7 mouse cellular contexts compared by ENCODE assay signal in the genomic region with DNA sequence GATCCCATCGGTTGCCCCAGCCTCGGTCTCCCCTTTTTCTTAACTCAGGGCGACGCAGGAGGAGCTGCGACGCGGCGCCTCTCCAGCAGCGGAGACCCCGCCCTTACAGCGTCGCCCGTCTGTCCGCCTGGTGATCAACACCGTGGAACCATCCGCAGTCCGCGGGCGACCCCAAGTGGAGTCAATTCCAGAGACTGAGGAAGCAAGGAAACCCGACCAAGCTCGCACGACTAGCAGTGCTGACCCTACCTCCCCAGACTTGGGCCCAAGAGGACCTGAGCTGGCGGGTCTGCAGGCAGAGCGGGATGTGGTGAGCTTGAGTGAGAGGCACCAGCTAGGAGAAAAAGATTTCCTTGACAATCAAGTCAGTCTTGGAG. TPM values are rescaled to one million over a fixed set of nuclear protein-coding genes. Genes with fewer than 3 reads are reported as not detected.
DNase-seq lines count a peak whose midpoint lies in the region; ATAC-seq lines count a peak whose summit lies in the region.

No protein-coding gene starts in this region.

- WGBS in intestine, embryonic 16.5 days: 3% methylated on average over 24 of the region's 24 CpGs

- H3K4me2 ChIP-seq in intestine, embryonic 16.5 days (ENCODE audit: low read depth, low read length): peak overlapping the region; percentile 89

- ATAC-seq in granulocyte monocyte progenitor cell, adult 5-6 weeks (replicated peaks; ENCODE audit: poor library complexity, severe bottlenecking): peak; percentile 55
- ATAC-seq in intestine, embryonic 16.5 days: peak; percentile 87
- ATAC-seq in megakaryocyte progenitor cell, adult 5-6 weeks (replicated peaks; ENCODE audit: poor library complexity): peak; percentile 75

- H3K4me3 ChIP-seq in intestine, embryonic 16.5 days (ENCODE audit: low read length): peak overlapping the region; percentile 52

- H3K27ac ChIP-seq in intestine, embryonic 16.5 days (ENCODE audit: low read length): no peak overlapping the region

- intact Hi-C loops in left cerebral cortex, postnatal 14 days (cut with DNase I): loop anchor here (5.0 to 10.0 kb wide), 3 partner anchors 39 to 806 kb away; a partner anchor contains a TSS

- peaks cover 14% of the 10 kb centered on the region for H3K27me3 ChIP-seq in intestine, embryonic 16.5 days (replicated peaks; ENCODE audit: control insufficient read depth, insufficient read depth, low read length)

- no peaks in the 10 kb centered on the region for H3K36me3 ChIP-seq in intestine, embryonic 16.5 days (ENCODE audit: control insufficient read depth, insufficient read depth, low read length)

- peak; percentile 84 for DNase-seq in adrenal gland, postnatal 25 days
- peak; percentile 78 for DNase-seq in embryo, embryonic 9.5 days (ENCODE audit: extremely low spot score)
- peak; percentile 87 to 92 for DNase-seq in left cerebral cortex, postnatal 14 days (ENCODE audit: low spot score in 2 of 2)
- DNase-seq in right cerebral cortex, postnatal 14 days: peak; percentile 93

- peak overlapping the region; percentile 62 for H3K9ac ChIP-seq in intestine, embryonic 16.5 days (ENCODE audit: low read depth, low read length)

- H3K4me1 ChIP-seq in intestine, embryonic 16.5 days (ENCODE audit: control insufficient read depth, insufficient read depth, low read length): peaks cover 10% of the 10 kb centered on the region; the same call in 1 of the 2 replicates

- no peaks in the 10 kb centered on the region for H3K9me3 ChIP-seq in intestine, embryonic 16.5 days (ENCODE audit: control insufficient read depth, low read length)

RNA-seq across cellular contexts. Expression of a gene that starts 10.7 kb away (rescaled TPM):
- 8.0 and 10.1 TPM in 2 replicates for total RNA-seq in adrenal gland, postnatal 25 days (2021)
- total RNA-seq in granulocyte monocyte progenitor cell, adult 5-6 weeks (2014; fragmentation: Nextera tagmentation): 5.0 and 7.7 TPM in 2 replicates
- 1.6 and 7.1 TPM in 2 replicates for total RNA-seq in granulocyte monocyte progenitor cell, adult 5-6 weeks (2017)
- polyA plus RNA-seq in intestine, embryonic 16.5 days (2015; fragmentation: Nextera tagmentation; extraction: Ambion mirVana): 4.0 and 4.1 TPM in 2 replicates
- total RNA-seq in left cerebral cortex, postnatal 14 days (2021): 1 to 10 TPM; 3.3 to 5.1 TPM
- 2.0 and 2.8 TPM in 2 replicates for total RNA-seq in megakaryocyte progenitor cell, adult 5-6 weeks (2015)
- 1.6 and 5.1 TPM in 2 replicates for total RNA-seq in megakaryocyte progenitor cell, adult 5-6 weeks (2017)

RNA-seq across cellular contexts. Expression of a gene that starts 25.7 kb away (rescaled TPM):
- 17.3 and 19.0 TPM in 2 replicates for total RNA-seq in adrenal gland, postnatal 25 days (2021)
- 9.1 and 12.1 TPM in 2 replicates for total RNA-seq in granulocyte monocyte progenitor cell, adult 5-6 weeks (2014; fragmentation: Nextera tagmentation)
- 11.9 and 21.9 TPM in 2 replicates for total RNA-seq in granulocyte monocyte progenitor cell, adult 5-6 weeks (2017)
- polyA plus RNA-seq in intestine, embryonic 16.5 days (2015; fragmentation: Nextera tagmentation; extraction: Ambion mirVana): 27.3 and 28.7 TPM in 2 replicates
- total RNA-seq in left cerebral cortex, postnatal 14 days (2021): 10 to 100 TPM; 27.1 to 29.4 TPM
- total RNA-seq in megakaryocyte progenitor cell, adult 5-6 weeks (2015): 3.3 and 4.7 TPM in 2 replicates
- total RNA-seq in megakaryocyte progenitor cell, adult 5-6 weeks (2017): 16.1 and 32.6 TPM in 2 replicates

RNA-seq across cellular contexts. Expression of a gene that starts 30.3 kb away (rescaled TPM):
- 94.4 and 98.3 TPM in 2 replicates for total RNA-seq in adrenal gland, postnatal 25 days (2021)
- total RNA-seq in granulocyte monocyte progenitor cell, adult 5-6 weeks (2014; fragmentation: Nextera tagmentation): 92.2 and 131 TPM in 2 replicates
- total RNA-seq in granulocyte monocyte progenitor cell, adult 5-6 weeks (2017): 99.6 and 109 TPM in 2 replicates
- polyA plus RNA-seq in intestine, embryonic 16.5 days (2015; fragmentation: Nextera tagmentation; extraction: Ambion mirVana): 17.0 and 17.3 TPM in 2 replicates
- total RNA-seq in left cerebral cortex, postnatal 14 days (2021): 100 to 1,000 TPM; 117 to 128 TPM
- total RNA-seq in megakaryocyte progenitor cell, adult 5-6 weeks (2015): 85.6 and 97.7 TPM in 2 replicates
- total RNA-seq in megakaryocyte progenitor cell, adult 5-6 weeks (2017): 106 and 112 TPM in 2 replicates

RNA-seq across cellular contexts. Expression of a gene that starts 45.0 kb away (rescaled TPM):
- 0.94 and 2.2 TPM in 2 replicates for total RNA-seq in adrenal gland, postnatal 25 days (2021)
- total RNA-seq in granulocyte monocyte progenitor cell, adult 5-6 weeks (2014; fragmentation: Nextera tagmentation): 7.3 and 16.1 TPM in 2 replicates
- total RNA-seq in granulocyte monocyte progenitor cell, adult 5-6 weeks (2017): 14.1 and 22.3 TPM in 2 replicates
- polyA plus RNA-seq in intestine, embryonic 16.5 days (2015; fragmentation: Nextera tagmentation; extraction: Ambion mirVana): 23.0 and 23.2 TPM in 2 replicates
- 1 to 10 TPM; 2.7 to 4.3 TPM for total RNA-seq in left cerebral cortex, postnatal 14 days (2021)
- total RNA-seq in megakaryocyte progenitor cell, adult 5-6 weeks (2015): 5.6 and 8.0 TPM in 2 replicates
- total RNA-seq in megakaryocyte progenitor cell, adult 5-6 weeks (2017): 16.5 and 17.4 TPM in 2 replicates

RNA-seq across cellular contexts. Expression of a gene that starts 52.9 kb away (rescaled TPM):
- 0.85 TPM in 1 of 2 replicates, not detected in the other for total RNA-seq in adrenal gland, postnatal 25 days (2021)
- total RNA-seq in granulocyte monocyte progenitor cell, adult 5-6 weeks (2014; fragmentation: Nextera tagmentation): 17.0 TPM in 1 of 2 replicates, not detected in the other
- 2.7 and 4.1 TPM in 2 replicates for total RNA-seq in granulocyte monocyte progenitor cell, adult 5-6 weeks (2017)
- polyA plus RNA-seq in intestine, embryonic 16.5 days (2015; fragmentation: Nextera tagmentation; extraction: Ambion mirVana): 1.6 TPM in 2 replicates
- under 1 TPM in 1 of 2 experiments, not detected in 1; 0.55 TPM for total RNA-seq in left cerebral cortex, postnatal 14 days (2021)
- 4.8 and 5.2 TPM in 2 replicates for total RNA-seq in megakaryocyte progenitor cell, adult 5-6 weeks (2015)
- total RNA-seq in megakaryocyte progenitor cell, adult 5-6 weeks (2017): 2.1 and 6.0 TPM in 2 replicates
